Mouse (Mus musculus) hindbrain, embryonic 16.5 days (tissue): ENCODE results near the gene Efr3b. TPM values are rescaled to one million over a fixed set of nuclear protein-coding genes. Genes with fewer than 3 reads are reported as not detected.

Experiments used
- ATAC-seq: fragments of 200-750 bp; cut with Nextera tagmentation; 2 replicates; pipeline ENCODE4 v1.8.0; 2017; ENCODE audit warnings: moderate TSS enrichment, moderate library complexity
- H3K27ac ChIP-seq: fragments of 300-500 bp; sonication (generic); 2 replicates; pipeline ENCODE4 v1.5.1; 2014; ENCODE audit warnings: low read depth, mild to moderate bottlenecking, control low read depth, low read length, moderate library complexity
- H3K27me3 ChIP-seq: fragments of 300-500 bp; sonication (generic); replicated peaks from 2 replicates; pipeline ENCODE4 v1.6.1; 2014; ENCODE audit warnings: low read length; ENCODE audit not compliant: control insufficient read depth, insufficient read depth
- H3K36me3 ChIP-seq: fragments of 300-500 bp; sonication (generic); 2 replicates; pipeline ENCODE4 v1.6.1; 2014; ENCODE audit warnings: mild to moderate bottlenecking, low read length, moderate library complexity, mixed read lengths; ENCODE audit not compliant: control insufficient read depth, insufficient read depth
- H3K4me1 ChIP-seq: fragments of 300-500 bp; sonication (generic); 2 replicates; pipeline ENCODE4 v1.6.1; 2014; ENCODE audit warnings: low read depth, low read length; ENCODE audit not compliant: control insufficient read depth, insufficient read depth
- H3K4me2 ChIP-seq: fragments of 300-500 bp; sonication (generic); 2 replicates; pipeline ENCODE4 v1.6.1; 2014; ENCODE audit warnings: mild to moderate bottlenecking, low read length, control low read depth, moderate library complexity
- H3K4me3 ChIP-seq: fragments of 300-500 bp; sonication (generic); 2 replicates; pipeline ENCODE4 v1.5.1; 2014; ENCODE audit warnings: mild to moderate bottlenecking, low read length, control low read depth, moderate library complexity
- H3K9ac ChIP-seq: fragments of 300-500 bp; sonication (generic); 2 replicates; pipeline ENCODE4 v1.6.1; 2014; ENCODE audit warnings: low read depth, mild to moderate bottlenecking, control low read depth, low read length, moderate library complexity
- H3K9me3 ChIP-seq: fragments of 300-500 bp; sonication (generic); 2 replicates; pipeline ENCODE4 v1.6.1; 2014; ENCODE audit warnings: mild to moderate bottlenecking, low read length, moderate library complexity; ENCODE audit not compliant: control insufficient read depth
- WGBS: fragments of 180-500 bp; shearing (Covaris S2); extraction: QIAGEN DNeasy Blood & Tissue Kit; methylation state at CpG from one replicate; pipeline ENCODE4 v1.1.7; 2014; 5-methylcytosine and 5-hydroxymethylcytosine counted together
- polyA plus RNA-seq: library from polyadenylated mRNA; unstranded; fragments of >200 nt; fragmentation: Nextera tagmentation; extraction: Ambion mirVana; gene quantifications from 2 replicates; pipeline ENCODE4 v1.2.1, GENCODE M21; 2015

The Efr3b gene
- polyA plus RNA-seq, 1 experiment from 2014 or later = 34.2 TPM

GRCm38 (mm10) chr12:3917668-3918341 lies 120.9 kb downstream of the Efr3b start:
- Histone ChIP-seq H3K27ac (no peak overlapping the region), H3K4me2 (no peak overlapping the region), H3K9me3 (no peaks in the 10 kb centered on the region), H3K27me3 (no peaks in the 10 kb centered on the region), H3K4me3 (no peak overlapping the region), H3K36me3 (no peaks in the 10 kb centered on the region), H3K4me1 (peaks cover 4% of the 10 kb centered on the region; the same call in 1 of the 2 replicates), H3K9ac (no peak overlapping the region)
- WGBS = 19% methylated on average over 14 of the region's 14 CpGs
- ATAC-seq = peak; percentile 48

- Histone ChIP-seq H3K36me3 (no peaks in the 10 kb centered on the region), H3K4me3 (no peak overlapping the region), H3K27me3 (no peaks in the 10 kb centered on the region), H3K9ac (no peak overlapping the region), H3K4me1 (peaks cover 4% of the 10 kb centered on the region; the same call in 1 of the 2 replicates), H3K27ac (no peak overlapping the region), H3K4me2 (no peak overlapping the region), H3K9me3 (no peaks in the 10 kb centered on the region)
- ATAC-seq = no peak
- 88% methylated on average over 3 of the region's 3 CpGs for WGBS
These were observed 122.9 kb downstream of the Efr3b start for GRCm38 (mm10) chr12:3915852-3916251.

Other genes starting within 250 kb of the Efr3b start
- 94.1 and 104 TPM in 2 replicates for gene Dnmt3a, start 232.9 kb downstream of the Efr3b start, polyA plus RNA-seq
- gene Pomc, start 84.0 kb downstream of the Efr3b start, polyA plus RNA-seq = 3.4 and 3.9 TPM in 2 replicates
- 24.1 and 24.3 TPM in 2 replicates for gene Dnajc27, start 43.7 kb upstream of the Efr3b start, polyA plus RNA-seq
- gene Adcy3, start 94.2 kb upstream of the Efr3b start, polyA plus RNA-seq = 15.7 and 16.0 TPM in 2 replicates
- 7.4 and 7.6 TPM in 2 replicates for gene Ptrhd1, start 195.1 kb upstream of the Efr3b start, polyA plus RNA-seq
- gene Cenpo, start 195.4 kb upstream of the Efr3b start, polyA plus RNA-seq = 7.3 and 8.4 TPM in 2 replicates